In genomic region chr8:126523060-126523574, GRCm38 (mm10) we compare ENCODE assay signal across 9 mouse cellular contexts. TPM values are rescaled to one million over a fixed set of nuclear protein-coding genes. Genes with fewer than 3 reads are reported as not detected.
DNase-seq lines count a peak whose midpoint lies in the region; ATAC-seq lines count a peak whose summit lies in the region.
"Had no signal": no experiment of that assay in that cellular context is flagged by ENCODE, and none has a peak within 500 bp of the region (broad histone marks: within the 10 kb centered on the region; RNA-seq: fewer than 3 reads in every experiment).

No protein-coding gene starts in this region.

- H3K4me3 ChIP-seq in intestine, embryonic 16.5 days (ENCODE audit: low read length), result no peak overlapping the region
- H3K4me3 ChIP-seq: neural tube, embryonic 13.5 days had no signal

- WGBS in intestine, embryonic 16.5 days, result 71% methylated on average over 11 of the region's 11 CpGs

- H3K4me2 ChIP-seq in intestine, embryonic 16.5 days (ENCODE audit: low read depth, low read length), result no peak overlapping the region
- H3K4me2 ChIP-seq: neural tube, embryonic 13.5 days had no signal

- H3K9ac ChIP-seq in intestine, embryonic 16.5 days (ENCODE audit: low read depth, low read length), result no peak overlapping the region
- H3K9ac ChIP-seq: neural tube, embryonic 13.5 days had no signal

- no peaks in the 10 kb centered on the region for H3K9me3 ChIP-seq in intestine, embryonic 16.5 days (ENCODE audit: control insufficient read depth, low read length)
- H3K9me3 ChIP-seq: neural tube, embryonic 13.5 days had no signal

- peak overlapping the region; percentile 36 for H3K27ac ChIP-seq in intestine, embryonic 16.5 days (ENCODE audit: low read length)
- H3K27ac ChIP-seq: neural tube, embryonic 13.5 days had no signal

- peaks cover 22% of the 10 kb centered on the region for H3K4me1 ChIP-seq in intestine, embryonic 16.5 days (ENCODE audit: control insufficient read depth, insufficient read depth, low read length)

- no peaks in the 10 kb centered on the region for H3K27me3 ChIP-seq in intestine, embryonic 16.5 days (replicated peaks; ENCODE audit: control insufficient read depth, insufficient read depth, low read length)
- H3K27me3 ChIP-seq: neural tube, embryonic 13.5 days had no signal

- H3K36me3 ChIP-seq in intestine, embryonic 16.5 days (ENCODE audit: control insufficient read depth, insufficient read depth, low read length), result no peaks in the 10 kb centered on the region
- H3K36me3 ChIP-seq: neural tube, embryonic 13.5 days had no signal

- DNase-seq in frontal cortex, adult 2 months (ENCODE audit: extremely low spot score in 1 of 2, low spot score in 1 of 2), result no peak
- DNase-seq in right cerebral cortex, postnatal 4 days, result peak; percentile 13
- no peak for DNase-seq in right cerebral cortex, adult 2 months (ENCODE audit: low spot score in 2 of 2)
- DNase-seq in thymus, postnatal 4 days, result no peak
- DNase-seq in thymus, postnatal 36 days, result no peak
- no peak for DNase-seq in layer of hippocampus, postnatal 25 days (ENCODE audit: extremely low spot score in 1 of 2, low spot score in 1 of 2)

- ATAC-seq in frontal cortex, adult (ENCODE audit: low TSS enrichment), result peak; percentile 9; the same call in 1 of the 2 replicates
- 0 out of 2 replicates have a peak, but pooled peaks have one; percentile 15 for ATAC-seq in intestine, embryonic 16.5 days

RNA-seq across cellular contexts. Expression of gene Tarbp1, which starts 48.3 kb away (rescaled TPM):
- 6.2 and 6.8 TPM in 2 replicates for polyA plus RNA-seq in frontal cortex, adult 2 months (2012; rRNA removed)
- 1.6 and 1.9 TPM in 2 replicates for polyA plus RNA-seq in intestine, embryonic 16.5 days (2015; fragmentation: Nextera tagmentation; extraction: Ambion mirVana)
- total RNA-seq in layer of hippocampus, postnatal 25 days (2021), result 1 to 10 TPM; 3.5 to 4.1 TPM
